Mouse (Mus musculus): ENCODE measurements around the gene Sap25. TPM values are rescaled to one million over a fixed set of nuclear protein-coding genes. Genes with fewer than 3 reads are reported as not detected.

Gene Sap25
- total RNA-seq, 2 experiments from 2014 or later = 20.8 to 32.1 TPM

- ATAC-seq (replicated peaks; ENCODE audit: poor library complexity, severe bottlenecking) = no peak
Observed at GRCm38 (mm10) chr5:137653366-137653765, 12.2 kb downstream of the Sap25 start.

- ATAC-seq (replicated peaks; ENCODE audit: poor library complexity, severe bottlenecking) = peak; percentile 52
Observed at GRCm38 (mm10) chr5:137654746-137655145, 13.6 kb downstream of the Sap25 start.

GRCm38 (mm10) chr5:137656977-137657376, 15.8 kb downstream of the Sap25 start:
- peak; percentile 50 for ATAC-seq (replicated peaks; ENCODE audit: poor library complexity, severe bottlenecking)

- no peak for ATAC-seq (replicated peaks; ENCODE audit: poor library complexity, severe bottlenecking)
Observed at GRCm38 (mm10) chr5:137660064-137660688, 19.0 kb downstream of the Sap25 start.

- no peak for ATAC-seq (replicated peaks; ENCODE audit: poor library complexity, severe bottlenecking)
Observed at GRCm38 (mm10) chr5:137663057-137663456, 21.9 kb downstream of the Sap25 start.

GRCm38 (mm10) chr5:137668971-137669370, 27.8 kb downstream of the Sap25 start:
- no peak for ATAC-seq (replicated peaks; ENCODE audit: poor library complexity, severe bottlenecking)

- no peak for ATAC-seq (replicated peaks; ENCODE audit: poor library complexity, severe bottlenecking)
Observed at GRCm38 (mm10) chr5:137670240-137670639, 29.1 kb downstream of the Sap25 start.

GRCm38 (mm10) chr5:137671443-137672240, 30.5 kb downstream of the Sap25 start:
- ATAC-seq (replicated peaks; ENCODE audit: poor library complexity, severe bottlenecking) = peak; percentile 92

GRCm38 (mm10) chr5:137672361-137672760, 31.2 kb downstream of the Sap25 start:
- no peak for ATAC-seq (replicated peaks; ENCODE audit: poor library complexity, severe bottlenecking)

- ATAC-seq (replicated peaks; ENCODE audit: poor library complexity, severe bottlenecking) = no peak
Observed at GRCm38 (mm10) chr5:137673015-137673414, 31.9 kb downstream of the Sap25 start.

- no peak for ATAC-seq (replicated peaks; ENCODE audit: poor library complexity, severe bottlenecking)
Observed at GRCm38 (mm10) chr5:137674786-137675185, 33.7 kb downstream of the Sap25 start.

GRCm38 (mm10) chr5:137677859-137678258, 36.7 kb downstream of the Sap25 start:
- no peak for ATAC-seq (replicated peaks; ENCODE audit: poor library complexity, severe bottlenecking)

GRCm38 (mm10) chr5:137678736-137679135, 37.6 kb downstream of the Sap25 start:
- no peak for ATAC-seq (replicated peaks; ENCODE audit: poor library complexity, severe bottlenecking)

GRCm38 (mm10) chr5:137679726-137680125, 38.6 kb downstream of the Sap25 start:
- no peak for ATAC-seq (replicated peaks; ENCODE audit: poor library complexity, severe bottlenecking)

GRCm38 (mm10) chr5:137682526-137682925, 41.4 kb downstream of the Sap25 start:
- no peak for ATAC-seq (replicated peaks; ENCODE audit: poor library complexity, severe bottlenecking)

GRCm38 (mm10) chr5:137683388-137684293, 42.5 kb downstream of the Sap25 start:
- no peak for ATAC-seq (replicated peaks; ENCODE audit: poor library complexity, severe bottlenecking)

- ATAC-seq (replicated peaks; ENCODE audit: poor library complexity, severe bottlenecking) = peak; percentile 90
Observed at GRCm38 (mm10) chr5:137684294-137685123, 43.4 kb downstream of the Sap25 start, which contains the start of gene Agfg2. Gene Agfg2, minus strand, starts transcription at chr5:137684726.

GRCm38 (mm10) chr5:137685653-137686052, 44.5 kb downstream of the Sap25 start:
- ATAC-seq (replicated peaks; ENCODE audit: poor library complexity, severe bottlenecking) = peak; percentile 37

GRCm38 (mm10) chr5:137686127-137686790, 45.1 kb downstream of the Sap25 start:
- ATAC-seq (replicated peaks; ENCODE audit: poor library complexity, severe bottlenecking) = peak; percentile 60
